Mouse (Mus musculus): ENCODE results near the gene Slc18a2.

Slc18a2 gene

DNA sequence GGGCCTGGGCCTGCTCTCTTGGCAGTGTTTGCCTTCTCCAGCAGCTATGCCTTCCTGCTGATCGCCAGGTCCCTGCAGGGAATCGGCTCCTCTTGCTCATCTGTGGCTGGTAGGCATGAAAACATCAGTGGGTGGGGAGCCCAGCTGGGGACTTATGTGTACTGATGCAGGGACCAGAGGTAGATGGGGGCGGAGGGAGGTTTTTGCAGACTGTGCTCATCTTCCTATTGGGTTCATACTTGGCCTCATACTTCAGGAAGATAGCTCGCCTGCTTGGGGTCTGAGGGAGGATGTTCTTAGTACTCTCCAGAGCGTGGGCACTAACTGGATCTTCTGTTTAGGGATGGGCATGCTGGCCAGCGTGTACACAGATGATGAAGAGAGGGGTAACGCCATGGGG, 12.5 kb downstream of the Slc18a2 start:
- DNase-seq (ENCODE audit: extremely low spot score, low read depth, low spot score) = no peak

DNA sequence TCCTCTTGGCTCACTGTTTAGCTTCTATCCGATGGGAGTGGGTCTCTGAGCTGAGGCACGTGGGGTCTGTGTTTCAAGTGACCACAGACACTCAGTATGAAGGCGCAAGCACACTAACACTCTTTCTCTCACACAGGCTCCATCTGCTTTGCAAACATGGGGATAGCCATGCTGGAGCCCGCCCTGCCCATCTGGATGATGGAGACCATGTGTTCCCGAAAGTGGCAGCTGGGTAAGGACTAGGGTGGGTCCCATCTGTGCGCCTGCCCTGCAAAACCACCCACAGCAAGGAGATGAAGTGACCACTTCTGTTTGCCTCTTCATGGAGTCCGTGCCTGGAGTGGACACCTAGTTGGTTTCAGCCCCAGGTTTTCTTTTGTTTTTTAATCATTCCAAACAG, 15.7 kb downstream of the Slc18a2 start:
- DNase-seq (ENCODE audit: extremely low spot score, low read depth, low spot score) = no peak

DNA sequence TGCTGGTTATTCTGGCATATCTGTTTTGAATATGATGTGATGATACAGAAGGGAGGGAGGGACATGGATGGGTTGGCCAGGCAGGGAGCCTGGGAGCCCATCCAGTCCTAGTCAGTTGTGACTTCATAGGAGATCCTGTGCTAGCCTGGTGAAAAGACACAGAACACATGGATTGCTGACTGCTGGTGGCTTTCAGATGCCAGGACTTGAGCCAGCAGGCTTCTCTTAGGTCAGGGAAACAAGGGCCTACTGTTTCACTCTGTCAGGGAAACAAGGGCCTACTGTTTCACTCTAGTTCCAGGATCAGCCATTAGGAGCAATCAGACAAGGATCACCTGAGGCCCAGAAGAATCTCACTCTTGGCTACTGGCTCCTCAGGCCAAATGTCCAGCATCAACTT, 20.1 kb downstream of the Slc18a2 start:
- DNase-seq (ENCODE audit: extremely low spot score, low read depth, low spot score) = no peak

DNA sequence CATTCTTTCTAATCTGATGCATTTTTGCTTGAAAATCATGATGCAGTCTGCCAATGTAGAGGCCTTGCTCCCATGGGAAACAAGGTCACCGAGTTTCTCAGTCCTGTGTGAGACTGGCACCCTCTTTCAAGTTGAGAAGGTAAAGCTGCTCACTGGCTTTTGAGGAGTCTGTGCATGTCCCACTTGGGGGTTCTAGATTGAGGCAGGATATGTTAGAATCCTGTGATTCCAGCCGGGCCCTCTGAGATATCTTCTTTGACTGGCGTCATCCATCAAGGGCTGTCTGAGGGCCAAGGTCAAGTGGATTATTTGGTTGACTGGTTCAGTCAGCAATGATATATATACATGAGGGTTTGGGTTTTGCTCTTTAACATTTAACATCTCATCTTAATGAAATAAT, 21.3 kb downstream of the Slc18a2 start:
- DNase-seq (ENCODE audit: extremely low spot score, low read depth, low spot score) = no peak

DNA sequence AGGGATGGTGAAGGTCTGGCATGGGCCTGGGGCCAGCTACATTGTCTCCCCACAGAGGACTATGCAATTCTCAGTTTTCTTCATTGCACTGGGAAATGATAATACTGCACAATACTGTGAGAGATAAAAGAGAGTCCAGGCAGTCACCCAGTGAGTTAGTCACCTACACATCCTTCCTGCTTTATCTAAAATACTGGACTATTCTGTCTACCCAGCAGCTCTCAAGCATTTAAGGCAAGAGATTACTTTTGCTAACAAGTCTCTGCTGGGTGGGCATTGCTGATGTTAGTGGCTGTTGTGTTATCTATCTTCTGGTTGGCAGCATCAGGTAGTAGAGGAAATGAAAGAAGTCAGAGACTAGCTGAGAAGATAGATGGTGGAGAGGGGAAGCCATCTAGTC, 28.3 kb downstream of the Slc18a2 start:
- DNase-seq (ENCODE audit: extremely low spot score, low read depth, low spot score) = no peak

DNA sequence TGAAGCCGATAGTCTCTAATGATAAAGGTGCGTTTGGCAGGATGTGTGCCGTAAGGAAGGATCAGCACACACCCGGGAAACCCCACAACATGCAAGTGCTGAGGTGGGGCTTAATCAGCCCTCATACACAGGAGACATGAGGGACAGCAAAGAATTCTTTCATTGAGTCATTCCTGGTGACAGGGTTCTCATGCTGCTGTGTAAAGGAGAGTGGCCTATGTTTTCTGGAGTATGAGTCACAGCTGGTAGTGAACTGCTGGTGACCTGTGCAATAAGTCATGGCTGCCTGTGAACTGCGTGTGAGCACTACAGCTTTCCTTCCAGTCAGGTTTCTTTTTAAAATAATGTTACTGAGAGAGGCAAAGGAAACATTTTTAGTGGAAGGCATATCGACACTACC, 29.1 kb downstream of the Slc18a2 start:
- no peak for DNase-seq (ENCODE audit: extremely low spot score, low read depth, low spot score)

DNA sequence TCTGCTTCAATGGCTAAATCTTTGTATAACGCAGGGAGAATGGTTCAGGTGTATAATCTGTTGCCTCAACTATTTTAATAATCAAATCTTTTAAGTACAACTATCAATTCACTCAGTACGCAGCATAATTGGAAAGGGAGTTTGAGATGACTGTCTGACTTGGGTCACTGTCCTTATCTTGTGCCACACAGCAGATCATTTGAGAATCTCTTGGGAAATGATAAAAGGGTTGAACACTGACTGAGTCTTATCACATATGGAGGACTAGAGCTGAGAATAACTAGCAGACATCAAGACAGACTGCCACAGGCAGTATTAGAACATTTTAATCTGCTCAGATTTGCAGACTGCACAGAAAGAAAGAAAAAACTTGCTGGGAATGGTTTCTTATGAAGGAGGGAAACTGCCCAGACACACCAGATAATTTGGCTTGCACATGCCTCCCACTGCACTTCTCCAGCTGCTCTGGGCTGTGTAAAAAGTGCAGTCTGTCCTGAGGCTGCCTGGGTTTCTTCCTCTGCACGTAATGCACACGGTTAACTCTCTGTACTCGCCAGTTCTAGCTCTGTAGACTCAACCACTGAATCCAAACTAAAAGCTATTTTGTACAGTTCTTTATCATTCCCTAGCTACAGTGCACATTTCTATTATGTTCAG, 31.6 kb downstream of the Slc18a2 start:
- DNase-seq (ENCODE audit: extremely low spot score, low read depth, low spot score) = no peak

DNA sequence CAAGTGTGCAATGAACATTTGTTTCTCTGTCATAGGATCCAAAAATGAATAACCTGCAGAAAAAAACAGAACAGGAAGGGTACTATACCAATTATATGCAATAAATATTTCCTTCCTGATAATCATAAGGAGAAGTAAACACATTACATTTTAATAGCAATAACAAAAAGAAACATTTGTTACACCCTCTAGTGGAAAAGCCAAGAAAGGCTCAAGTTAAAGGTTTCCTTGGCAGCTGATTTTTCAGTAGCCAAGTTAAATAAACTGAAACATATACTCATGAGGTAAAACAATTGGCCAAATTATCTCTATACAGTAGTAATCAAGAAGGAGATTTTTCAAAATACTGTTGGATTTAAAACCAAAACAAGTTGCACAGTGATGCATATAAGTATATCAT, 54.6 kb downstream of the Slc18a2 start:
- DNase-seq (ENCODE audit: extremely low spot score, low read depth, low spot score) = no peak

DNA sequence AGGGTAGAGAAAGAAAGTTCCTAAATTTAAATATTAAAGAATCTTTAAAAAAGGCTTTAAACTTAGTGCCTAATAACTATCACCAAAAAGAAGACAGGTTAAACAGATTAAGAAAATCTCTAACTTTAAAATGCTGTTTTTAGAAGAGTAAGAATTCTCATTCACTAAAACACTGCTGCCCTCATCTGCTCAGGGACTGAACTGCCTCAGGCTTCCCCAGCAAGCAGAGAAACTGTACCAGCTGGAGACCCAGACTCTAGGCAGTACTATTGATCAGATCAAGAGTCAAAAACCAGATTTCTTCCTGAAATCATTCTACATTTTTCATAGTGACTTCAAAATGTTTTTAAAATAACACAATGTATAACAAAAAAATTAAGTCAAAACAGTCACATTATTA, 55.9 kb downstream of the Slc18a2 start:
- DNase-seq (ENCODE audit: extremely low spot score, low read depth, low spot score) = no peak

DNA sequence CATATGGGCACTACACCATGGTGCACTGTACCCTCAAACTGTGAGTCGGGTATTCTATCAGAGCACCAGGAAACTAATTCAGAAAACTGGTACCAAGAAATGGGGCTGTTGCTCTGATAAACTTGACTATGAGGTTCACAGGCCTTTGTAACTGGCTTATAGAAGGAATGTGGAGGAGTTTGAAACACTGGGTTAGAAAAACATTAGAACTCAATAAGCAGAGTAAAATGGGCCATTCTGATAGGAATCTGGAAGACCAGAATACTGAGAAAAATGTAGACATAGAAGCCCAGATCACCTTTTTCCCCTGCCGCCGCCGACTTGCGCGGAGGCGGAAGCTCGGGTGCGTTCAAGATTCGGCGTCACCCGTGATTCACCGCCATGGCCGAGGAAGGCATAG, 61.3 kb downstream of the Slc18a2 start, which contains the start of gene Rps12-ps3:
TSS of gene Rps12-ps3 (plus strand) at position 301 of the 400 bp plus-strand sequence.
- DNase-seq (ENCODE audit: extremely low spot score, low read depth, low spot score) = no peak

DNA sequence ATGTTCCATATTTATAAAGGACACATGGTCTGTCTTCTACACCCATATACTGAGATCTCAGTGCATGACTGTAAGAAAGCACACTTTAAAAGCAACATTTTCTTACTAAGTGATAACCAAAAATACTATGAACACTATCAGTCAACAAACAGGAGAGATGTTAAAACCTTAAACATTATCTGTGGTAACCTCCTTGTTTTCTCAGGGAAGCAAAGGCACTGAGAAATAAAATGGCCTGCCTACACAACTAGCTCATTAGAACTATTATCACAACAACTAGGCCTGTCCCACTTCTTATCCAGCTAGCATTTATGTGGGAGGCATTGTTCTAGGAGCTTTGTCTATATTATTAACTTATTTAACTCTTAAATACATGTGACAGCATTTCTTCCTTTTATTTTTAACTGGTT, 70.1 kb downstream of the Slc18a2 start:
- no peak for DNase-seq (ENCODE audit: extremely low spot score, low read depth, low spot score)

DNA sequence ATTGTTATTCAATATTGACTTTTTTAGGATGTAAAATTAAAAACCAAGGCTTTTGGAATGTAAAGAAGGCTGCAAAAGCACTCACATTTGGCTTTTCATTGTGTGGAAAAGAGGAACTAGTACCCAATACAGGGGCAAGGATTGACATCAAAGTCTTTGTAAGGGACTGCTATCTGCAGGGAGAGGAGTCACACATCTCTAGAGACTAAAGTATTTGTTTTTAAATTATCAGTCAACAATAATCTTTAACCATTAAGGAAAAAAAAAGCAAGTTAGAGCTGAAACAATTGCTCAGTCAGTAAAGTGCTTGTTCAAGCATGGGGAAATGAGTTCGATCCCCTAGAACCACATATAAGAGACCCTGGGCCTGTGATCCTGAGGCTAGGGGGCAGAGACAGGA, 76.0 kb downstream of the Slc18a2 start:
- no peak for DNase-seq (ENCODE audit: extremely low spot score, low read depth, low spot score)

DNA sequence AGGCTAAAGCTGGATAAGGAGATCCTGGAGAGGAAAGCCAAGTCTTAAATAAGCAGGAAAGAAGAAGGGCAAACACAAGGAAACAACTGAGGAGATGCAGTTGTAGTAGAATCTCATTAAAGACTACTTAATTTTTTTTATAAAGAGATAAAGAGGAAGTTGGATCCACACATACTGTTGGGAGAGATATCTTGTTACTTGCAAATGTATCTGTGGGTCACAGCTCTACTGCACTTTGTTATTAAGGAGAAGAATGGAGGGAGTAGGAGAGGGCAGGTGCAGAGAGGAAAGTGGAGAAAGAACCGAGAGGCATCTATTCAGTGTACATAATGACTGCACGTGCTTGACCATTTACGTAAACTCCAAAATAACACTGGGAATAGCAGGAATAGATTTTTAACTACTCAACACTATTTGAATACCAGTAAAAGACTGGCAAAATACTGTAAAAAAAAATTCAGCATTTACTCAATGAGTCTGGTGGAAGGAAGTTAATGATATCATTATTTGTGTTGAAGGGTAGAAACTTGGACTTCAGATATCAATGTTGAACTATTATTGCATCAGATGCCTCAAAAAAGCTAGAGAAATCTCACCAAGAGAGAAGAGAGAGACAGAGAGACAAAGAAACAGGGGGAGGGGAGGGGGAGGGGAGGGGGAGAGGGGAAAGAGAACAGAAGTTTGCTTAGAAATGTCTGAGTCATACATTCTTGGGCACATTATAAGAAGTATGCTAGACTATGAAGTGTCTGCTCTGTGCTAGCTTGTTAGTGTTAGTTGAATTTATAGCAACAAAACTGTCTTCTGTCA, 77.4 kb downstream of the Slc18a2 start:
- no peak for DNase-seq (ENCODE audit: extremely low spot score, low read depth, low spot score)

DNA sequence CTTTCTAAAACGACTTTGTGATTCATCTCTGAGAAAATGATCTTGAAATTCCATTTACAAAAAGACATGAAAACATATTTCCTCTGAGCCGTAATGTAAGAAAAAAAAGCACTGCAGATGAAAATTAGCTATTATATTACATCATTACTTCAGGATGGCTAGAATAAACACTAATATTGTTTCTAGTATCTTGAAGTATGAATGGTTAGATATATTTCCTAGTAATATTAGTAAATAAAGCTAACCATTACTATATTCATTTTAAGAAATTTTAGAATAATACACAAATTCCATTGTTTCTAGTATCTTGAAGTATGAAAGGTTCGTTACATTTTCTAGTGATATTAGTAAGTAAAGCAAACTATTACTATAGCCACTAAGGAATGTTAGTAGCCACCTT, 79.2 kb downstream of the Slc18a2 start:
- DNase-seq (ENCODE audit: extremely low spot score, low read depth, low spot score) = no peak

DNA sequence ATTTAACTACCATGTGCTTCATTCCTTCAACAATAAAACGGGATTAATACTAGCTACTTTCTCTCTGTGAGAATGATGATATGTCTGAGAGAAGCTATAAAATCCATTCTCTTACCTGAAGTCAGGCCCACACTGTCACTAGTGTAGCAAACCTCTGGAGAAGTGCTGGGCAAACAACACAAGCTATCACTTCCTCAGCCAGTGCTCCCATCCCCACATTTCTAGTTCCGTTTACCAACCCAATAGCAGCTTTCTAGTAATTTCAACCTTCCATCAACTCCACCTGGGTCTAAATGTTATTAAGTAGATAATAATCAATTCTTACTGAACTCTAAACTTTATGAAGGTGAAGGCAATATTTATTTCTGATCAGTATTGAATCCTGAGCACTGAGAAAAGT, 82.3 kb downstream of the Slc18a2 start:
- DNase-seq (ENCODE audit: extremely low spot score, low read depth, low spot score) = no peak

DNA sequence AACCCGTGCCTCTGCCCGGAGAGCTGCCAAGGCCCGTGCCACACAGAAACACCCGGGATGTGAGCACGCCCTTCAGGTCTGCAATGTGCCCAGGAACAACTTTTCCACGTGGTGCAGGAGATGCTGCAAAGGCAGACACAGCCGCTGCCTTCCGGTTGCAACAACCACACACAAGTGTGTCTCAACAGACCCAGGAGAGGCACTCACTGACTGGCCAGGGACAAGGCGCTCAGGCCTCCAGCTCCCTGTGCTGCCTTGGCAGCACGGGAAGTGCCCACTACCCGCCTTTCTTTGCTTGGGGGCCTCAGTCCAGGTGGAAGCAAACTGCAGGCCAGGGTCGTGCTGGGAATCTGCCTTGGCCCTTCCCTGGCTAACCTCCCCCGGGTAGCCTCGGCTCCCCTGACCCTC, 83.6 kb downstream of the Slc18a2 start:
- no peak for DNase-seq (ENCODE audit: extremely low spot score, low read depth, low spot score)

DNA sequence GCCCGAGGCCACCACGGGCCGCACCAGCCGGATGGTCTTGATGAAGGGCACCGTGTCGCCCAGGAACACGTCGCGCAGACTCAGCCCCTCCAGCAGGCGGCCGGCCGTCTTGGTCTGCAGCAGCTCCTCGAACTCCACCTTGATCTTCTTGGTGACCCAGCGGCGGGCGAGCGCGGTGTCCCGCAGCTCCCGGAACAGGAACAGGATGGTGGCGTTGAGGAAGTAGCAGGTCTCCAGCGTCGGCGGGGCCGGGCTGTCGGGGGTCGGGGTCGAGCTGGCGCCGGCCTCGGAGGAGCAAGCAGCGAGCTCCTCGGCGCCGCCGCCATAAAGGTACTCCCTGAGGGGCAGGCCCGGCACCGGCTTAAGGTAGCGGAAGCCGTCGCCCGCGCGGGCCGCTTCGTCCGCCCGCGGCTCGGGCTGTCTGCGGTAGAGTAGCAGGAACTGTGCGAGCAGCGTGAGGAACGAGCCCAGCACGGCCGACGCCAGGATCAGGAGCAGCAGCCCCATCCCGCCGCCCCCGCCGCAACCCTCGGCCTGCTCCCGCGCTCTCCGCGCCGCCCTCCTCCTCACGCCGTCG, 84.5 kb downstream of the Slc18a2 start:
- DNase-seq (ENCODE audit: extremely low spot score, low read depth, low spot score) = no peak

Data from hindlimb bud, embryonic 11.5 days (tissue).